Comparison of ENCODE assay signal across 11 mouse cellular contexts in genomic region chr2:153084261-153084976, GRCm38 (mm10). TPM values are rescaled to one million over a fixed set of nuclear protein-coding genes. Genes with fewer than 3 reads are reported as not detected.
DNase-seq lines count a peak whose midpoint lies in the region; ATAC-seq lines count a peak whose summit lies in the region.
"Had no signal": no experiment of that assay in that cellular context is flagged by ENCODE, and none has a peak within 500 bp of the region (broad histone marks: within the 10 kb centered on the region; RNA-seq: fewer than 3 reads in every experiment).

No protein-coding gene starts in this region.

- H3K27ac ChIP-seq in macrophage = peak overlapping the region; percentile 88
- H3K27ac ChIP-seq: forebrain, embryonic 10.5 days had no signal

- H3K36me3 ChIP-seq in macrophage (ENCODE audit: inconsistent target) = no peaks in the 10 kb centered on the region
- H3K36me3 ChIP-seq: forebrain, embryonic 10.5 days had no signal

- no peaks in the 10 kb centered on the region for H3K79me2 ChIP-seq in macrophage (ENCODE audit: inconsistent target)

- no peak overlapping the region for H3K4me3 ChIP-seq in macrophage (ENCODE audit: inconsistent target)
- H3K4me3 ChIP-seq: forebrain, embryonic 10.5 days had no signal

- peak; percentile 88 for ATAC-seq in common myeloid progenitor, adult 5-6 weeks (replicated peaks; ENCODE audit: low read depth, poor library complexity, severe bottlenecking)
- ATAC-seq in erythroid progenitor cell, adult 5-6 weeks (replicated peaks; ENCODE audit: low FRiP score, poor library complexity, severe bottlenecking) = no peak

- peak; percentile 11 for DNase-seq in kidney, adult 18-20 months
- no peak for DNase-seq in kidney, postnatal 4 days
- peak; percentile 42 for DNase-seq in ES-CJ7 (ENCODE audit: low read depth, low spot score)
- DNase-seq in urinary bladder, postnatal 14 days (ENCODE audit: low spot score) = no peak
- no peak for DNase-seq in MN1 (ENCODE audit: low spot score)
- DNase-seq: cerebellum, adult 18-20 months had no signal

- 23% methylated on average over 5 of the region's 7 CpGs for WGBS in macrophage (ENCODE audit: missing documents)

RNA-seq across cellular contexts. Expression of gene Ccm2l, which starts 18.7 kb away (rescaled TPM):
- total RNA-seq in common myeloid progenitor, adult 5-6 weeks (2017) = 0.73 TPM in 1 of 2 replicates, not detected in the other
- total RNA-seq in macrophage (2018; cell fraction: chromatin; rRNA removed) = not detected
- total RNA-seq in macrophage (2018; cell fraction: cytosol; rRNA removed) = not detected
- total RNA-seq in macrophage (2018; cell fraction: nucleus; rRNA removed) = not detected
- polyA plus RNA-seq in macrophage (2018) = not detected in 3 replicates
- total RNA-seq in erythroid progenitor cell, adult 5-6 weeks (2015; ENCODE audit: low replicate concordance) = 0.72 TPM in 1 of 2 replicates, not detected in the other
- total RNA-seq in erythroid progenitor cell, adult 5-6 weeks (2017; ENCODE audit: low replicate concordance) = not detected in 2 replicates

RNA-seq across cellular contexts. Expression of gene Hck, which starts 23.8 kb away (rescaled TPM):
- total RNA-seq in common myeloid progenitor, adult 5-6 weeks (2017) = 2.2 and 5.9 TPM in 2 replicates
- 100 to 1,000 TPM in 13 of 26 experiments, 10 to 100 TPM in 13; 41.1 to 247 (median 110) TPM for total RNA-seq in macrophage (2018; cell fraction: chromatin; rRNA removed)
- 100 to 1,000 TPM in 14 of 26 experiments, 10 to 100 TPM in 12; 66.9 to 317 (median 157) TPM for total RNA-seq in macrophage (2018; cell fraction: cytosol; rRNA removed)
- total RNA-seq in macrophage (2018; cell fraction: nucleus; rRNA removed) = 100 to 1,000 TPM in 15 of 26 experiments, 10 to 100 TPM in 11; 50.1 to 367 (median 152) TPM
- polyA plus RNA-seq in macrophage (2018) = 79.1 to 116 TPM (median 113 TPM) in 3 replicates
- 35.7 and 36.5 TPM in 2 replicates for total RNA-seq in erythroid progenitor cell, adult 5-6 weeks (2015; ENCODE audit: low replicate concordance)
- 19.4 and 38.2 TPM in 2 replicates for total RNA-seq in erythroid progenitor cell, adult 5-6 weeks (2017; ENCODE audit: low replicate concordance)

RNA-seq across cellular contexts. Expression of gene Xkr7, which starts 52.8 kb away (rescaled TPM):
- not detected in 2 replicates for total RNA-seq in common myeloid progenitor, adult 5-6 weeks (2017)
- total RNA-seq in macrophage (2018; cell fraction: chromatin; rRNA removed) = not detected
- total RNA-seq in macrophage (2018; cell fraction: cytosol; rRNA removed) = not detected
- not detected for total RNA-seq in macrophage (2018; cell fraction: nucleus; rRNA removed)
- not detected in 3 replicates for polyA plus RNA-seq in macrophage (2018)
- not detected in 2 replicates for total RNA-seq in erythroid progenitor cell, adult 5-6 weeks (2015; ENCODE audit: low replicate concordance)
- total RNA-seq in erythroid progenitor cell, adult 5-6 weeks (2017; ENCODE audit: low replicate concordance) = not detected in 2 replicates
- total RNA-seq: heart, postnatal 10 days had no signal

Comparison
In these comparisons a context has a peak if more than half of its experiments do, and no peak if none do; other contexts are left out.
1. DNase-seq: peak in kidney, adult 18-20 months (single experiment) and ES-CJ7 (single experiment); none in kidney, postnatal 4 days (0 of 2), urinary bladder, postnatal 14 days (single experiment) and MN1 (single experiment).